Mouse (Mus musculus) hindbrain, embryonic 11.5 days (tissue): ENCODE results near the gene Pdzrn4. TPM values are rescaled to one million over a fixed set of nuclear protein-coding genes. Genes with fewer than 3 reads are reported as not detected.

Experiments
- ATAC-seq: fragments of 200-750 bp; cut with Nextera tagmentation; 2 replicates; pipeline ENCODE4 v1.8.0; 2017; ENCODE audit warnings: mild to moderate bottlenecking, moderate TSS enrichment, moderate library complexity; ENCODE audit not compliant: low FRiP score
- DNase-seq: peaks from one replicate; pipeline ENCODE4 v3.0.0-alpha.2; 2015; ENCODE audit warnings: low spot score
- H3K27ac ChIP-seq: fragments of 300-500 bp; sonication (generic); 2 replicates; pipeline ENCODE4 v1.5.1; 2014; ENCODE audit warnings: mild to moderate bottlenecking, low read depth, low read length
- H3K27me3 ChIP-seq: fragments of 300-500 bp; sonication (generic); 2 replicates; pipeline ENCODE4 v1.6.1; 2014; ENCODE audit warnings: mild to moderate bottlenecking, low read length, moderate library complexity, mixed read lengths; ENCODE audit not compliant: control insufficient read depth, insufficient read depth
- H3K36me3 ChIP-seq: fragments of 300-500 bp; sonication (generic); 2 replicates; pipeline ENCODE4 v1.6.1; 2014; ENCODE audit warnings: mild to moderate bottlenecking, low read length, moderate library complexity, mixed read lengths; ENCODE audit not compliant: control insufficient read depth, insufficient read depth
- H3K4me1 ChIP-seq: fragments of 300-500 bp; sonication (generic); replicated peaks from 2 replicates; pipeline ENCODE4 v1.6.1; 2014; ENCODE audit warnings: low read length, mixed read lengths; ENCODE audit not compliant: control insufficient read depth, insufficient read depth
- H3K4me2 ChIP-seq: fragments of 300-500 bp; sonication (generic); replicated peaks from 2 replicates; pipeline ENCODE4 v1.6.1; 2014; ENCODE audit warnings: mild to moderate bottlenecking, low read depth, low read length
- H3K4me3 ChIP-seq: fragments of 300-500 bp; sonication (generic); 2 replicates; pipeline ENCODE4 v1.5.1; 2014; ENCODE audit warnings: low read depth, low read length
- H3K9ac ChIP-seq: fragments of 300-500 bp; sonication (generic); 2 replicates; pipeline ENCODE4 v1.6.1; 2014; ENCODE audit warnings: low read depth, low read length
- H3K9me3 ChIP-seq: fragments of 300-500 bp; sonication (generic); 2 replicates; pipeline ENCODE4 v1.6.1; 2016; ENCODE audit warnings: low read length; ENCODE audit not compliant: control insufficient read depth
- WGBS: fragments of 180-500 bp; shearing (Covaris S2); extraction: QIAGEN DNeasy Blood & Tissue Kit; methylation state at CpG from one replicate; pipeline ENCODE4 v1.1.7; 2014; 5-methylcytosine and 5-hydroxymethylcytosine counted together
- polyA plus RNA-seq: library from polyadenylated mRNA; unstranded; fragments of >200 nt; fragmentation: Nextera tagmentation; extraction: Ambion mirVana; gene quantifications from 2 replicates; pipeline ENCODE4 v1.2.1, GENCODE M21; 2014

Gene Pdzrn4
- polyA plus RNA-seq, 1 experiment from 2014 or later: 21.3 TPM

DNA sequence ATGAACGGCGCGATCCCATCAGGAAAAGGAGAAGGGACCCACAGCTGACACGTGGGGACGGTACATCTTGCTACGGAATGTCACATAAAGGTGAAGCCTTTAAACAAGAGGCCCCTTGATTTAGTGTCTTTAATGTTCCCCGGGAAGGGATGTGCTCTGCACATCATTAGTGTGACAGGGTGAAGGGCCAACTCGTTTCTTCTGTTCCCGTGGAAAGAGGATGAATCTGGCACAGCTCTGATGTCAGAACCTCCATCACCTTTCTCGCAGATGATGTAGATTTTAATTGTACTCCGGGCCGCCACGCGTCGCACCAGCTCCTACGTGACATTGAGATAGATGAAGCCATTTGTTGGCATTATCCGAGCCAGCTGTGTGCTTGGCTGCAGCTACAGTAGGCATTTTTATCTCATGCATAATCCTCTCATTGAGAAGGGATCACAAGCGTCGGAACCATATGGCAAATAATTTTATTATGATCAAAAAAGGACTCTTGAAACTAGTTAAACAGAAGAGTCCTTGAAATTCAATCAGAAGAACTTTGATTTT is 124.1 kb downstream of the Pdzrn4 start:
- peak overlapping the region; percentile 14; the same call in 1 of the 2 replicates for H3K27ac ChIP-seq
- no peaks in the 10 kb centered on the region for H3K27me3 ChIP-seq
- no peak overlapping the region for H3K4me3 ChIP-seq
- peak; percentile 34 for DNase-seq
- 0 out of 2 replicates have a peak, but pooled peaks have one; percentile 35 for ATAC-seq
- H3K9me3 ChIP-seq: no peaks in the 10 kb centered on the region
- WGBS: 53% methylated on average over 19 of the region's 19 CpGs
- H3K4me1 ChIP-seq: no peaks in the 10 kb centered on the region
- no peak overlapping the region for H3K4me2 ChIP-seq
- H3K36me3 ChIP-seq: no peaks in the 10 kb centered on the region
- no peak overlapping the region for H3K9ac ChIP-seq

- H3K9ac ChIP-seq: no peak overlapping the region
- H3K4me3 ChIP-seq: no peak overlapping the region
- H3K36me3 ChIP-seq: no peaks in the 10 kb centered on the region
- no peak overlapping the region for H3K4me2 ChIP-seq
- ATAC-seq (no peak), DNase-seq (no peak)
- no peaks in the 10 kb centered on the region for H3K27me3 ChIP-seq
- no peaks in the 10 kb centered on the region for H3K9me3 ChIP-seq
- 25% methylated on average over 7 of the region's 7 CpGs for WGBS
- H3K4me1 ChIP-seq: no peaks in the 10 kb centered on the region
- H3K27ac ChIP-seq: 0 out of 2 replicates have a peak overlapping the region, but pooled peaks have one; percentile 14
These were observed 125.0 kb downstream of the Pdzrn4 start for GRCm38 (mm10) chr15:92521686-92522085.

DNA sequence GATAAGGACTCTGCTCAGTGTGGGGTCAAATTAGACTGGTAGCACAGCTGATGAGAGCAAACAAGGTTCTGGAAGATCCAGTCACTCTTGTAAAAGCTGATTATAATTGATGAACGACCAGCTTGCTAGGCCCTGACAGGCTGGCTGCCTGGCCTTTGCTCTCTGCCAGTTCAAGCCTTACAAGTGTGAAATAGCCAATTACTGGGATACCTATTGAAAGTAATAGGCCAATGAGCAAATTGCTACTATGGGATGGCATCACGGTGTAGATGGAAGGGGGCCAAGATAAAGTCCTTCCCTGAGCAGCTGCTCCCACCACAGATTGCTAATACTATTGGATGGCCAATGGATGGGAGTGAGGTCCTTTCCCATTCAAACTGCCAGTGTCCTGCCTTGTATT is 128.2 kb downstream of the Pdzrn4 start:
- 18% methylated on average over 2 of the region's 2 CpGs for WGBS
- ATAC-seq (peak; percentile 74), DNase-seq (peak; percentile 35)
- H3K36me3 ChIP-seq: no peaks in the 10 kb centered on the region
- H3K27ac ChIP-seq: no peak overlapping the region
- H3K4me2 ChIP-seq: no peak overlapping the region
- H3K9ac ChIP-seq: no peak overlapping the region
- no peaks in the 10 kb centered on the region for H3K4me1 ChIP-seq
- no peak overlapping the region for H3K4me3 ChIP-seq
- H3K9me3 ChIP-seq: no peaks in the 10 kb centered on the region
- H3K27me3 ChIP-seq: no peaks in the 10 kb centered on the region

DNA sequence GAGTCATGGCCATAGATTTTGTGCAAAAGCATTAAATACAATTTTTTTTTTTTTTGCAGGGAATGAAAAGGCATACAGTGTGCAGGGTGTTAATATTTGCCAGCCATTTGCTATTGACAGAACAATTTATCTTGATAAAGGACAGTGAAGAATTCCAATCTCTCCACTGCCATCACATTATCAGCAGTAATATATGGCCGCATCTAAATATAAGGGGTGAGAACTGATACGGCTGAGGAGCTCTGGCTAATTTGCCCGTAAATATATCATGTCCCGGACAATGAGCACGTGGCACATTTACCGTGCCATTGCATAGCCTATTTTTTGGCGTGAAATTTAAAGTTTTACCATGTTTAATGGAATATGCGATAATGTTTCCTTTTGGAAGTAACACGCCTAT is 128.7 kb downstream of the Pdzrn4 start:
- no peak overlapping the region for H3K4me2 ChIP-seq
- WGBS: 84% methylated on average over 9 of the region's 9 CpGs
- no peak overlapping the region for H3K9ac ChIP-seq
- no peak overlapping the region for H3K4me3 ChIP-seq
- H3K9me3 ChIP-seq: no peaks in the 10 kb centered on the region
- H3K36me3 ChIP-seq: no peaks in the 10 kb centered on the region
- H3K27me3 ChIP-seq: no peaks in the 10 kb centered on the region
- no peaks in the 10 kb centered on the region for H3K4me1 ChIP-seq
- ATAC-seq: peak; percentile 19; the same call in 1 of the 2 replicates
- no peak overlapping the region; the same call in 1 of the 2 replicates for H3K27ac ChIP-seq
- DNase-seq: no peak

GRCm38 (mm10) chr15:92526731-92527130 is 130.1 kb downstream of the Pdzrn4 start:
- H3K27ac ChIP-seq: no peak overlapping the region
- H3K9me3 ChIP-seq: no peaks in the 10 kb centered on the region
- WGBS: 75% methylated on average over 4 of the region's 4 CpGs
- H3K4me1 ChIP-seq: no peaks in the 10 kb centered on the region
- no peak overlapping the region for H3K4me3 ChIP-seq
- H3K9ac ChIP-seq: no peak overlapping the region
- ATAC-seq (no peak), DNase-seq (peak; percentile 53)
- H3K27me3 ChIP-seq: no peaks in the 10 kb centered on the region
- H3K4me2 ChIP-seq: no peak overlapping the region
- no peaks in the 10 kb centered on the region for H3K36me3 ChIP-seq

DNA sequence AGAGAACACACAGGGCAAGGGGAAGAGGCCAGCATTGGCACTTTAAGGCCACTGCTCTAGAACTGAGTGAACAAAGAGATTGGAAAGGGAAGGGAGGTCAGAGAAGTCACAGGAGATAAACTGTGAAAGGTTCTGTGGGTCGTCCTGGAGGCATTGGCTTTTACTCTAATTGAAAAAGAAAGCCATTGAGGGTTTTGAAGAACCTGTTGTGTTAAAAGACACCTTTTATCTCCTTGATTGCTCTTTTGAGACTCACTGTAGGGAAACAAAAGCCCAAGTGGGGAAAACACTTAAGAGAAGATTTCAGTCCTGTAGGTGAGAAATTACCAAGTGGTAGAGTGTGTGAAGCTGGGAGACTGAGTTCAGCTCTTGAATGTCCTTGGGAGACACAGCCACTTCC is 146.6 kb downstream of the Pdzrn4 start:
- Histone ChIP-seq H3K4me2 (no peak overlapping the region), H3K27ac (no peak overlapping the region), H3K4me3 (no peak overlapping the region), H3K27me3 (no peaks in the 10 kb centered on the region), H3K4me1 (no peaks in the 10 kb centered on the region), H3K9ac (no peak overlapping the region), H3K36me3 (no peaks in the 10 kb centered on the region), H3K9me3 (no peaks in the 10 kb centered on the region)
- ATAC-seq (no peak), DNase-seq (no peak)
- 4% methylated on average over 1 of the region's 1 CpGs for WGBS

DNA sequence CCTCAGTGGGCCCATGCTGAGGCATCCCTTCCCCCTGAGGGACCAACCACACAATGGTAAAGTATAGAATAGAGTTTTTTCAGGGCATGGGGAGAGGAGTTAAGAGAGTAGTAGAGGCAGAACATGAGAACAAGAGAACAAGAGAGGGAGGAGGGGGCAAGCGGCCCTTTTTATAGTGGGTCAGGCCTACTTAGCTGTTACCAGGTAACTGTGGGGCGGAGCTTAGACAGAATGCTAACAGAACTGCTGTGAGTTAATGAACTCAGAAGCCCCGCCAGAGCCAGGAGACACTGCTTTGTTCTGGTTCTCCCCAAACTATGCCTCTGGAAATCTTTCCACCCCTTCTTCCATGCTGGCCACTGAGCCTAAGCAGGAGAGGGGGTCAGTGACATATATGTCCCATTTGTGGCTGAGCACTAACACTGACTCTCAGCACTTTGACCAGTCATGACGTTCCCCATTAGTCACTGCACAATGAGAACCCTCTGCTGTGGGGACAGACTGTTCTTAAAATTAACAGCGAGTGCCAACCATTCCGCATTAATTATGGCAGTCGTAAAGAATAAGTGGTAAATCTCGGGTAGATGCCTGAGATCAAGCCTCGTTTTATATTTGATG is 150.7 kb downstream of the Pdzrn4 start:
- Histone ChIP-seq H3K27ac (no peak overlapping the region), H3K4me1 (no peaks in the 10 kb centered on the region), H3K9ac (no peak overlapping the region), H3K4me2 (no peak overlapping the region), H3K9me3 (no peaks in the 10 kb centered on the region), H3K4me3 (no peak overlapping the region), H3K27me3 (no peaks in the 10 kb centered on the region), H3K36me3 (no peaks in the 10 kb centered on the region)
- no peak for ATAC-seq
- WGBS: 67% methylated on average over 9 of the region's 9 CpGs
- DNase-seq: no peak

GRCm38 (mm10) chr15:92555012-92555574 is 158.4 kb downstream of the Pdzrn4 start:
- DNase-seq: no peak
- H3K4me1 ChIP-seq: no peaks in the 10 kb centered on the region
- no peaks in the 10 kb centered on the region for H3K36me3 ChIP-seq
- no peak overlapping the region for H3K4me2 ChIP-seq
- no peak overlapping the region for H3K9ac ChIP-seq
- no peaks in the 10 kb centered on the region for H3K27me3 ChIP-seq
- no peak overlapping the region for H3K4me3 ChIP-seq
- H3K9me3 ChIP-seq: no peaks in the 10 kb centered on the region
- no peak for ATAC-seq
- WGBS: 74% methylated on average over 7 of the region's 7 CpGs
- no peak overlapping the region for H3K27ac ChIP-seq

- 75% methylated on average over 3 of the region's 3 CpGs for WGBS
- no peaks in the 10 kb centered on the region for H3K27me3 ChIP-seq
- no peaks in the 10 kb centered on the region for H3K9me3 ChIP-seq
- ATAC-seq (no peak), DNase-seq (no peak)
- H3K4me3 ChIP-seq: no peak overlapping the region
- H3K36me3 ChIP-seq: no peaks in the 10 kb centered on the region
- H3K4me2 ChIP-seq: no peak overlapping the region
- H3K27ac ChIP-seq: no peak overlapping the region
- H3K4me1 ChIP-seq: no peaks in the 10 kb centered on the region
- no peak overlapping the region for H3K9ac ChIP-seq
These were observed 159.0 kb downstream of the Pdzrn4 start for GRCm38 (mm10) chr15:92555716-92556115.
